Comparison of ENCODE assay signal across 8 mouse cellular contexts in genomic region chr7:140856785-140857549, GRCm38 (mm10). TPM values are rescaled to one million over a fixed set of nuclear protein-coding genes. Genes with fewer than 3 reads are reported as not detected.
DNase-seq lines count a peak whose midpoint lies in the region; ATAC-seq lines count a peak whose summit lies in the region.

Ric8a (plus strand) TSS chr7:140856957.

- peak; percentile 74 for ATAC-seq in embryonic facial prominence, embryonic 12.5 days (ENCODE audit: insufficient number of reproducible peaks, insufficient read depth, low FRiP score, low TSS enrichment)
- peak; percentile 83 for ATAC-seq in midbrain, embryonic 11.5 days (ENCODE audit: low FRiP score)

- WGBS in embryonic facial prominence, embryonic 12.5 days = under 1% methylated on average over 49 of the region's 50 CpGs
- WGBS in midbrain, embryonic 11.5 days = under 1% methylated on average over 49 of the region's 50 CpGs

- peak within 1 kb of the TSS; percentile 89 for H3K9ac ChIP-seq in embryonic facial prominence, embryonic 12.5 days
- peak within 1 kb of the TSS; percentile 92 for H3K9ac ChIP-seq in midbrain, embryonic 11.5 days (ENCODE audit: low read length)

- no peaks in the 10 kb centered on the region for H3K9me3 ChIP-seq in embryonic facial prominence, embryonic 12.5 days
- no peaks in the 10 kb centered on the region for H3K9me3 ChIP-seq in midbrain, embryonic 11.5 days (ENCODE audit: control insufficient read depth, low read length)

- H3K4me2 ChIP-seq in embryonic facial prominence, embryonic 12.5 days (replicated peaks) = peak within 1 kb of the TSS; percentile 99
- peak within 1 kb of the TSS; percentile 99 for H3K4me2 ChIP-seq in midbrain, embryonic 11.5 days

- peak; percentile 91 for DNase-seq in 3134 (ENCODE audit: extremely low read depth, insufficient read length, low spot score)
- peak; percentile 95 to 96 for DNase-seq in adrenal gland, postnatal 36 days
- peak; percentile 99 for DNase-seq in heart, adult 11 months
- DNase-seq in kidney, adult 11 months = peak; percentile 90
- DNase-seq in left cerebral cortex, postnatal 4 days = peak; percentile 85
- DNase-seq in midbrain, embryonic 11.5 days (ENCODE audit: low spot score, missing footprints) = peak; percentile 95
- DNase-seq in skeletal muscle tissue, adult 2 months (ENCODE audit: low read depth, low spot score) = peak; percentile 88

- H3K36me3 ChIP-seq in embryonic facial prominence, embryonic 12.5 days = peaks cover 57% of the 10 kb centered on the region
- H3K36me3 ChIP-seq in midbrain, embryonic 11.5 days (ENCODE audit: control insufficient read depth, insufficient read depth, low read length) = peaks cover 5% of the 10 kb centered on the region

- intact Hi-C loops in left cerebral cortex, postnatal 4 days (cut with DNase I) = loop anchor here (10.0 kb wide), 1 partner anchor 318 kb away; the partner anchor contains the start of gene Rnh1

- no peaks in the 10 kb centered on the region for H3K27me3 ChIP-seq in embryonic facial prominence, embryonic 12.5 days
- H3K27me3 ChIP-seq in midbrain, embryonic 11.5 days (ENCODE audit: control insufficient read depth, insufficient read depth, low read length) = no peaks in the 10 kb centered on the region

- H3K4me3 ChIP-seq in embryonic facial prominence, embryonic 12.5 days = peak within 1 kb of the TSS; percentile 75
- peak within 1 kb of the TSS; percentile 75 for H3K4me3 ChIP-seq in midbrain, embryonic 11.5 days (ENCODE audit: low read depth, low read length)

- H3K27ac ChIP-seq in embryonic facial prominence, embryonic 12.5 days = peak within 1 kb of the TSS; percentile 87
- peak within 1 kb of the TSS; percentile 84 for H3K27ac ChIP-seq in midbrain, embryonic 11.5 days (ENCODE audit: low read depth, low read length)

- peaks cover 21% of the 10 kb centered on the region for H3K4me1 ChIP-seq in embryonic facial prominence, embryonic 12.5 days
- H3K4me1 ChIP-seq in midbrain, embryonic 11.5 days (ENCODE audit: control insufficient read depth, insufficient read depth, low read length) = peaks cover 17% of the 10 kb centered on the region

RNA-seq across cellular contexts. Expression of gene Ric8a, which starts in this region (rescaled TPM):
- total RNA-seq in adrenal gland, postnatal 36 days (2021) = 10 to 100 TPM; 52.7 to 60.4 TPM
- polyA plus RNA-seq in embryonic facial prominence, embryonic 12.5 days (2016; fragmentation: Nextera tagmentation; extraction: Ambion mirVana) = 69.2 and 76.6 TPM in 2 replicates
- 100 to 1,000 TPM in 1 of 2 experiments, 10 to 100 TPM in 1; 93.4 to 112 TPM for total RNA-seq in left cerebral cortex, postnatal 4 days (2021)
- polyA plus RNA-seq in midbrain, embryonic 11.5 days (2014; fragmentation: Nextera tagmentation; extraction: Ambion mirVana) = 60.4 and 65.5 TPM in 2 replicates

Comparison
In these comparisons a context has a peak if more than half of its experiments do, and no peak if none do; other contexts are left out.
1. Peak in every context shown above with its lines: DNase-seq, ATAC-seq, H3K4me3 ChIP-seq and H3K27ac ChIP-seq.